Mouse (Mus musculus): ENCODE results near the gene Tmc4.

Gene Tmc4

DNA sequence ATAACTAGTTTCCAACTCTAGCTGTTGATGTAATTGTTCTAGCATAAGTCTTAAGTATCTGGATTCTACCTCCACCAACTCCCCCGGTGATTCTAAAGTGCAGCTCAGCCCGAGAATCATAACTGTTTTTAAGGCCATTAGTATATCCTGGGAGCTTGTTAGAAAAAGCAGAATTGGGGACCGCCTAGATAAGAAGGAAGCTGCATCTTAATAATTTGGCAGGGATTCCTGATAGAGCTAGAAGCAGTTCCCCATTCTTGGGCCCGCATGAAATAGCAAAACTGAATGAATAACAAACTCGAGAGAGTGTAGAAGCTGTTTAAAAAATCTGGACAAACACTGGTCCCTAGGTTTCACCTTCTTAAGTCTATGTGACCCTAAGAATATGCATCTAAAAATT lies 33.9 kb downstream of the Tmc4 start:
- in situ Hi-C loops (cut with MboI), result no loop called here

DNA sequence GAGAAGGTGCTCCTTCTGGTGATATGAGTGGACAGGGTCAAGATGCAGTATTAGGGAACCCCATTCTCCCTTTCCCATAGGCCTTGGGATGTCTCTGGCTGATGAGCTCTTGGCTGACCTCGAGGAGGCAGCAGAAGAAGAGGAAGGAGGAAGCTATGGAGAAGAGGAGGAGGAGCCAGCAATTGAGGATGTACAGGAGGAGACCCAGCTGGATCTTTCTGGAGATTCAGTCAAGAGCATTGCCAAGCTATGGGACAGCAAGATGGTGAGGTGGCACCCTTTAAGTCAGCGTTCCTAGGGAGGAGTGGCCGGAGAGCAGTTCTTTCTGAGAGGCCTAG lies 46.9 kb downstream of the Tmc4 start:
- in situ Hi-C loops (cut with MboI), result no loop called here

DNA sequence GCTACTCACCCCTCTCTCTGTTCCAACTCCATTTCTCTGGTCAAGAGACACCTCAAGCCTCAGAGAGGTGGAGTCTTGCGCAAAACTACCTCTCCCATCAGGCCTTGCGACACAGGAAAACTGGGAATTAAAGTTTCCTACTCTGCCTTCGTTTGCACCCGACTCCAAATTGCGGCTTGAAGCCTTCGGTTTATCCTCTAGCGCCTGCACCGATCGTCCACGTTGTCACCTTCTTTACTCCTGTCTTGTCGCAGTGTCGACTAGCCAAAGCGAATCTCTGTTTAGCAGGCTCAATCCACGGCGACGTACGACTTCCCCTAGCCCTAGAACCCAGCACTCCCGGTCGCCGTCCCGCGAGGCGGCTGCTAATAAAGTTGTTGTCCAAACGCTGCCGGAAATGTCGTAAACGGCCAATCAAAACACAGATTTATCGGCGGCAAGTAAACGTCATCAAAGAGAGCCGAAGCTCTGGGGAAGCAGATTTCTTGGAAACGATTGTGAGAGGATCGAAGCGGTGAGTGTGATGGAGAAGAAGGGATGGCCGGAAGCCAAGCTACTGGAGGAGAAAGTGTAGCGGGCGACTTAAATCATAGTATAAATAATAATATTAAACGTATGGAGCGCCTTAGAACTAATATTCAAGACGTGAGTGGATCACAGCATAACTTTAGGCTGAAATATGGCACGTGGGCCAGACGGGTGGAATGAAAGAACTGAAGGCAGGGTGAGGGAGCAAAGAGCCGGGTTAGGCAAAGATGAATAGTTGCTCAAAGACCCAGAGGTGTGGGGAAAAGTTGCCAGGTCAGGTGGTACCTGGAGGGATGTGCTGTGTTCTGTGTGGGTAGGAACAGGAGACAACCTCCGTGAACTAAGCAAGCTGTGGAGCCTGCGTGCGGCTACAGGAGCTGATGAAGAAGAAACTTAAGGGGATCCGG lies 47.5 kb downstream of the Tmc4 start, which contains the start of the genes Tfpt and Prpf31:
Tfpt (minus strand) TSS at position 387 of the 935 bp plus-strand sequence.
Prpf31 (plus strand) TSS at position 443 of the 935 bp plus-strand sequence.
- in situ Hi-C loops (cut with MboI), result no loop called here

DNA sequence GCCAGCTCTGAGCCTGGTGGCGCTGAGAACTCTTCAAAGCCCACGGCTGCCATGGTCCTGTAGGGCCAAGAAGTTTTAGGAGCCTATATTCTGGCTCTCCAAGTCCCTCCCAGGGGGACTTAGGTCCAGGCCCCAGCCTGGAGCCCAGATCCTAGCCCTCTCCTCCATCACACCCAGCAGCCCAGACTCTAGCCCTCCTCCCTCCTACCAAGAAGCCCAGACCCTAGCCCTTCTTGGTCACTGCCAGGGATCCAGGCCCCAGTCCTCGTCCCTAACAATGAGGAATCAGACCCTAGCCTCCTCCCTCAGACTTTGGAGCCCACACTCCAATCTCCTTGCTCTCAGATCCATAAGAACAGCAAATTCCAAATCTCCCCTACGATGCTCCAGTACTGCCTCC lies 48.3 kb downstream of the Tmc4 start:
- in situ Hi-C loops (cut with MboI), result no loop called here

DNA sequence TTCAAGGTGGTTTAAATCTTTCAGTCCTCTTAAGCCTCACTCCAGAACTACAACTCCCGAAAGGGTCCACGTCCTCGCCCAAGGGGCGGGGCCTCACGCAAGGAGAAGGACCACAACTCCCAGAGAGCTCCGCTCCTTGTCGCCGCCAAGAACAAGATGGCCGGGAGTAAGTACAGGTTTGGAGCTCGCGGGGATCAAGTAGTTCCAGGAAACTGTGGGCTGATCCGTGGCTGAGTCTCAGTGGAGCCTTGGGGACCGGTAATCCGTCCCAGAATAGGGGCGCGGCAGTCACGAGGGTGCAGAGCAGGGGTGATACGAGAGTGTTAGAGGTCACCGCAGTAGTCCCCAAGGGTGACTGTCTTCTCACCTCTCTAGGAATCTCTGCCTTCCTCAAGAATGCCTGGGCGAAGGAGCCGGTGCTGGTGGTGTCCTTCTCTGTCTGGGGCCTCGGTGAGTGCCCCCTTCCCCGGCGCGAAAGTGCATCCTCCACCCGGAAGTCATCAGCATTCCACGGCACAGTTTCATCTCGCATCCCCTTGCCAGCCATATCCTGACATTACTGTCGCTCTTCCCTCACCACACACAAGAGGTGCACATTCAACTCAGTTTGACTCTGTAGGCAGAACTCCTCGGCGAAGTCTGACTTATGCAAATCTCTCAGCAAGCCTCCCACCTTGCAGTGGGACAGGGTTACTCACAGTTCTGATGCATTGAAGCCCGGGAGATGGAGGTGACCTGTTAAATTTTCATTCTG lies 59.9 kb downstream of the Tmc4 start, which contains the start of gene Ndufa3:
Ndufa3 (plus strand) TSS at position 132 of the 754 bp plus-strand sequence.
- in situ Hi-C loops (cut with MboI), result loop anchor here (10.0 kb wide), 1 partner anchor 57 kb away; the partner anchor contains the start of gene Tmc4

DNA sequence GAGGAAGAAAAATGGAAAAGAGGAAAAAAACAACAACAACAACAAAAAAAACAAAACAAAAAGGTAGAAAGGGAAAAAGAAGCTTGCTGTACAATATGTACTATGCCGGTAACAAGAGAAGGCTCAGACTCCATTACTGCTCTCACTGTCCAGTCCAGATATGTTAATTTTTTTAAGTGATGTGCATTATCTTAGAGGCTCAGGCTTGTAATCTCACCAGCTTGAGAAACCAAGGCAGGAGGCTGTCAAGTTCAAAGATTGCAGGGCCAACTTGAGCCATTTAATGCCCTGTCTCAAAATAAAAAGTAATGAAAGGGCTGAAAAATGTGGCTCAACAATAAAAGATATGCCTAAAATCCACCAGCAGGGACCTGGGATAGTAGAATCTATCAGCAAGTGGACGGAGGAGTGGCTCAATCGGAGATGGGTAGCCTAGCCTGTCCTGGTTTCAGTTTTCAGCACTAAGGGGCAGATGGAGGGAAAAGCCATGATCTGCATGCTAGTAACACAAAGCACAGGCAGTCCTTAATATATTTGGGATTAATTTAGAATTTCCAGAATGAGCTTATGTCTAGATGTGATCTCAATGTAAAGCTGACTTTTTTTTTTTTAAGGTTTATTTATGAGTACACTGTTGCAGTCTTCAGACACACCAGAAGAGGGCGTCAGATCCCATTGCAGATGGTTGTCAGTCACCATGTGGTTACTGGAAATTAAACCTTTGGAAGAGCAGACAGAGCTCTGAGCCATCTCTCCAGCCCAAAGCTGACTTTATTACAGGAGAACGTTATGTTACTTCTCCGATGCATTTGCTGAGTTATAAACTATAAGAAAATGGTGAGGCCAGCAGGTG lies 60.7 kb downstream of the Tmc4 start:
- in situ Hi-C loops (cut with MboI), result loop anchor here (10.0 kb wide), 1 partner anchor 58 kb away; the partner anchor contains the start of gene Tmc4

DNA sequence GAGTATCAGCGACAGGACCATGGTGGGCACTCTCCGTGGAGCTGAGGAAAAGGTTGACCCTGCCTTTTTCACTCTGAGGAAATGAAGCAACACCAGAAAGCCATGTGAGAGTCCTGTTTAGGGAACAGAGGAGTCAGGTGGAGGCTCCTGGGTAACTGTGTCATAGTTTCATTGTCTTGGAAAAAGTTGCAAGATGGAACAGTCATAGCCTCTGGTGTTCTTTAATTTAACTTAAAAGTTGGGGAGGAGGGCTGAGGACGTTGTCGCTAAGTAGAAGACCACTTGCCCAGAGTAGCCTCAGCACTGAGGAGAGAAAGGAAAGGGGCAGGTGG lies 61.3 kb downstream of the Tmc4 start, which contains the start of gene Oscar:
Oscar (minus strand) TSS at position 101 of the 332 bp plus-strand sequence.
- in situ Hi-C loops (cut with MboI), result loop anchor here (10.0 kb wide), 1 partner anchor 59 kb away; the partner anchor contains the start of gene Tmc4

All from mature B cell (primary cell).